Mouse (Mus musculus): ENCODE data around the gene Apol6. TPM values are rescaled to one million over a fixed set of nuclear protein-coding genes. Genes with fewer than 3 reads are reported as not detected.

The Apol6 gene
- polyA plus RNA-seq, 1 experiment from 2014 or later: not detected

DNA sequence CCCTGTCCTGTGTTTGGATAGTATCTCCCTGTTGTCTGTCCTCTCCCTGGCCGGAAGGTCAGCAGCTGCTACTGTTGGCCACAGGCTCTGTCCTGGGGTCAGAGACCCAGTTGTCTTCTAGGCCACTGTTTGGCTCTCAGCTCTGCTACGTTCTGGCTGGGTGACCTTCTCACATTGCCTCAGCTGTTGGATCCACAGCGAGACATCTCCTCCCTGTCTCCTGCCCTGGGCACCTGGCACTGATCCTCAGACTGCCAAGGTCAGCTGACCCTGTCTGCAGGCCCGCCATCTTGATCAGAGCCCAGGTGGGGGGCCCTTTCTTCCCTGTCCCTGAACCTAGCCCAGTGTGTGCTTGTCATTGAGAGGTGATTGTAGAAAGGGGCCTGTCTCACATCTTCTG lies 29.5 kb upstream of the Apol6 start:
- Histone ChIP-seq H3K27me3 (ENCODE audit: control insufficient read depth, insufficient read depth, low read length) (no peaks in the 10 kb centered on the region), H3K9me3 (ENCODE audit: control insufficient read depth, low read length) (no peaks in the 10 kb centered on the region), H3K4me3 (ENCODE audit: low read depth, low read length) (no peak overlapping the region), H3K4me1 (ENCODE audit: control insufficient read depth, insufficient read depth, low read length) (no peaks in the 10 kb centered on the region), H3K9ac (ENCODE audit: low read length) (no peak overlapping the region), H3K27ac (ENCODE audit: low read depth, low read length) (no peak overlapping the region), H3K36me3 (ENCODE audit: control insufficient read depth, insufficient read depth, low read length) (no peaks in the 10 kb centered on the region), H3K4me2 (ENCODE audit: low read depth) (no peak overlapping the region)
- DNase-seq (ENCODE audit: low spot score) (no peak), ATAC-seq (ENCODE audit: insufficient read depth, low FRiP score, low TSS enrichment) (no peak)
- 65% methylated on average over 4 of the region's 4 CpGs for WGBS

DNA sequence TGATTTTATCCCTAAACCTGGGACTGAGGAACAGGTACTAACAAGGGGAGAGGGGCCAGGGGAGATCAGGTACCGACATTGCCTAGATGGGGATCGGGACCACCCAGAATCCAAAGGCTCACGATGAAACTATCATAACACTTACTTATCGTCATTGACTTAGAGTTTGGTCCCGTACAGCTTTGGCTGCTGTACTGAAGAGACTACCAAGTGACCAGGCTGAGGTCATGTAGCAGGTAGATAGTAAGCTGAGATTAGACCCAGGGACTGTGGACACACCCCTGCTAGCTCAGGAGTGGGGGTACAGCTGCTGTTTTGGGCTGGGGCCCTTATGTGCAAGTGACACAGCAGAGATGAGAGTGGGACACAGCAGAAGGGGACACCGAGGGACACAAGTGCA lies 28.0 kb upstream of the Apol6 start:
- Histone ChIP-seq H3K4me2 (ENCODE audit: low read depth) (no peak overlapping the region), H3K9me3 (ENCODE audit: control insufficient read depth, low read length) (no peaks in the 10 kb centered on the region), H3K27ac (ENCODE audit: low read depth, low read length) (no peak overlapping the region), H3K27me3 (ENCODE audit: control insufficient read depth, insufficient read depth, low read length) (no peaks in the 10 kb centered on the region), H3K4me3 (ENCODE audit: low read depth, low read length) (no peak overlapping the region), H3K9ac (ENCODE audit: low read length) (no peak overlapping the region), H3K4me1 (ENCODE audit: control insufficient read depth, insufficient read depth, low read length) (no peaks in the 10 kb centered on the region), H3K36me3 (ENCODE audit: control insufficient read depth, insufficient read depth, low read length) (no peaks in the 10 kb centered on the region)
- ATAC-seq (ENCODE audit: insufficient read depth, low FRiP score, low TSS enrichment) (no peak), DNase-seq (ENCODE audit: low spot score) (no peak)
- WGBS: 93% methylated on average over 6 of the region's 6 CpGs

DNA sequence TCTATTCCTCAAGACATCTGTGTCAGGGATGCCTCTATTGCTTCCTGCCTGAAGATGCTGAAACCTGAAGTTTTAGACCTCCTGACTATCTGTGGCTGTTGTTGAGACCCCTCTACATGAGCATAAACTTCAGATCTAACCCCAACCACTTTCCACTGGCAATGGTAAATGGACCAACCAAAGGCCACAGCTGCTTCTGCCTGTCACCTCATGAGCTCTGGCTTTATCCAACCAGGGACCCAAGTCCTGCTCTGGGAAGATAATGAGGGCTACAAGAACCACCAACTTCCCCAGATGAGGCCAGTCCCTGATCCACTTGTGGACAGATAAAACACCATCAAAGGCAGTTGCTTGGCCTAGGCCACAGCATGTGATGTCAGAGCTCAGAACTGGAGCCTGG lies 26.6 kb upstream of the Apol6 start:
- H3K4me2 ChIP-seq (ENCODE audit: low read depth): no peak overlapping the region
- H3K27ac ChIP-seq (ENCODE audit: low read depth, low read length): no peak overlapping the region
- no peaks in the 10 kb centered on the region for H3K4me1 ChIP-seq (ENCODE audit: control insufficient read depth, insufficient read depth, low read length)
- H3K4me3 ChIP-seq (ENCODE audit: low read depth, low read length): no peak overlapping the region
- H3K9ac ChIP-seq (ENCODE audit: low read length): no peak overlapping the region
- no peaks in the 10 kb centered on the region for H3K27me3 ChIP-seq (ENCODE audit: control insufficient read depth, insufficient read depth, low read length)
- H3K9me3 ChIP-seq (ENCODE audit: control insufficient read depth, low read length): no peaks in the 10 kb centered on the region
- no peak for DNase-seq (ENCODE audit: low spot score)
- ATAC-seq (ENCODE audit: insufficient read depth, low FRiP score, low TSS enrichment): no peak
- no peaks in the 10 kb centered on the region for H3K36me3 ChIP-seq (ENCODE audit: control insufficient read depth, insufficient read depth, low read length)

DNA sequence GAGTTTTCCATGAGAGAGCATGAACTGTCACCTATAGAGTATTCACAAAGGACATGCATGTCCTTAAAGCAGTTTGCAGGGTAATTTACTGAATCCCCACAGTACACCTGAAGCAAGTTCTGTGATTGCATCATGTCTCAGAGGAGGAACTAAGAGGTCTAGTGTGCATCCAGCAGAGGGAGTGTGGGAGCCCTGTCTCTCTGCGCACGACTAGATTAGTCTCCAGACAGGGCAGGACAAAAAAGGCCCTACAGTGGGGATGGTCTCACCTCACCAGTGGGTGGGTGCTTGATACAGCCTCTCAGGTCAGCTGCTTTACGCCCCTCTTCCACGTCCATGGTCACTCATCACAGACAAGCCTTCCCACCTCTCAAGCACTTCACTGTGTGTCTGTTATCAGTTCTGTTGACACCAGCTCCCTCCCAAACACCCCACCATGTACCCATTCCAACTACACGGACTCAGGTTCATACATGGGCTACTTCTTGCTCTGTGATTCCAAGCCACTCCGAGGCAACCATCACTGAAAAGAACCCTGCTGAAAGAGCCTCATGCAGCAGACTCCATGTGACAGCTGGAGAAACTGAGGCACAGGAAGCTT lies 25.7 kb upstream of the Apol6 start:
- Histone ChIP-seq H3K27ac (ENCODE audit: low read depth, low read length) (no peak overlapping the region), H3K9ac (ENCODE audit: low read length) (no peak overlapping the region), H3K4me3 (ENCODE audit: low read depth, low read length) (no peak overlapping the region), H3K4me2 (ENCODE audit: low read depth) (no peak overlapping the region), H3K9me3 (ENCODE audit: control insufficient read depth, low read length) (no peaks in the 10 kb centered on the region), H3K27me3 (ENCODE audit: control insufficient read depth, insufficient read depth, low read length) (no peaks in the 10 kb centered on the region), H3K4me1 (ENCODE audit: control insufficient read depth, insufficient read depth, low read length) (no peaks in the 10 kb centered on the region), H3K36me3 (ENCODE audit: control insufficient read depth, insufficient read depth, low read length) (no peaks in the 10 kb centered on the region)
- 64% methylated on average over 6 of the region's 6 CpGs for WGBS
- ATAC-seq (ENCODE audit: insufficient read depth, low FRiP score, low TSS enrichment): no peak
- no peak for DNase-seq (ENCODE audit: low spot score)

DNA sequence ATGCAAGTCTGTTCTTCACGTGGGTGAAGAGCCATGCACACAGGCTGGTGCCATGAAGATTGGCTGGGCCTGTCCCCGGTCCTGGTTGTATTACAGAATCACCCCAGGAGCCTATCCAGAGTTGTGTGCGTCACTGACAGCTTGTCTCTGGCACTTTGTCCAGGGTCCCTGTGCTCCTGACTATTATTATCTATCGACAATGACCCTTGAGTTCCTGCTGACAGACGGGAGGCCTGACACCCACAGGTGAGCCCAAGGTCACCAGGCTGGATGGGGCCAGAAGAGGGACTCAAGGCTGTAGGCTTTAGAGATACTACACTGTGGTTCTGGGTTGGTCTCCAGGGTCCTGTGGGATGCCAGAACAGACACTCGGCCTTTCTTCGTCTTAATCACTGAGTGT lies 25.0 kb upstream of the Apol6 start:
- Histone ChIP-seq H3K36me3 (ENCODE audit: control insufficient read depth, insufficient read depth, low read length) (no peaks in the 10 kb centered on the region), H3K4me1 (ENCODE audit: control insufficient read depth, insufficient read depth, low read length) (no peaks in the 10 kb centered on the region), H3K9me3 (ENCODE audit: control insufficient read depth, low read length) (no peaks in the 10 kb centered on the region), H3K4me3 (ENCODE audit: low read depth, low read length) (no peak overlapping the region), H3K4me2 (ENCODE audit: low read depth) (no peak overlapping the region), H3K9ac (ENCODE audit: low read length) (no peak overlapping the region), H3K27ac (ENCODE audit: low read depth, low read length) (no peak overlapping the region), H3K27me3 (ENCODE audit: control insufficient read depth, insufficient read depth, low read length) (no peaks in the 10 kb centered on the region)
- no peak for ATAC-seq (ENCODE audit: insufficient read depth, low FRiP score, low TSS enrichment)
- no peak for DNase-seq (ENCODE audit: low spot score)
- 80% methylated on average over 7 of the region's 7 CpGs for WGBS

DNA sequence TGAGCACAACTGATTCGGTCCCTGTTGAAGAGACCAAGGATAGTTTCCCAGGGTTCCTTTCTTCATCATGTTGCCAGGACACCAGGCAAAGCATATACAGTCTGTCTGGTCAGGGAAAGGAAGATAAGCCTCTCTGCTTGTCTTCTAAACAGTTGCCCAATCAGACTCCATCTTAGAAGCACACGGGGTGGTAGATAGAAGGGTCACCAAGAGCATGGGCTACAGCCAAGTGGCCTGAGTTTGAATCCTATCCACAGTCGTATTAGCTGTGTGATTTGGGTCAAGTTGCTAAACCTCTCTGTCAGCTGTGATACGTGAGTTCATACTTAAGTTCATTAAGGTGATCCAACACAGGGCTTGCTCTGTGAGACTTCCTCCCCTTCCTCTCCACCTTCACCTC lies 24.4 kb upstream of the Apol6 start:
- H3K9me3 ChIP-seq (ENCODE audit: control insufficient read depth, low read length): no peaks in the 10 kb centered on the region
- H3K36me3 ChIP-seq (ENCODE audit: control insufficient read depth, insufficient read depth, low read length): no peaks in the 10 kb centered on the region
- DNase-seq (ENCODE audit: low spot score) (no peak), ATAC-seq (ENCODE audit: insufficient read depth, low FRiP score, low TSS enrichment) (no peak)
- no peaks in the 10 kb centered on the region for H3K27me3 ChIP-seq (ENCODE audit: control insufficient read depth, insufficient read depth, low read length)
- H3K4me2 ChIP-seq (ENCODE audit: low read depth): no peak overlapping the region
- no peak overlapping the region for H3K4me3 ChIP-seq (ENCODE audit: low read depth, low read length)
- no peak overlapping the region for H3K9ac ChIP-seq (ENCODE audit: low read length)
- no peak overlapping the region for H3K27ac ChIP-seq (ENCODE audit: low read depth, low read length)
- 89% methylated on average over 4 of the region's 4 CpGs for WGBS
- no peaks in the 10 kb centered on the region for H3K4me1 ChIP-seq (ENCODE audit: control insufficient read depth, insufficient read depth, low read length)

DNA sequence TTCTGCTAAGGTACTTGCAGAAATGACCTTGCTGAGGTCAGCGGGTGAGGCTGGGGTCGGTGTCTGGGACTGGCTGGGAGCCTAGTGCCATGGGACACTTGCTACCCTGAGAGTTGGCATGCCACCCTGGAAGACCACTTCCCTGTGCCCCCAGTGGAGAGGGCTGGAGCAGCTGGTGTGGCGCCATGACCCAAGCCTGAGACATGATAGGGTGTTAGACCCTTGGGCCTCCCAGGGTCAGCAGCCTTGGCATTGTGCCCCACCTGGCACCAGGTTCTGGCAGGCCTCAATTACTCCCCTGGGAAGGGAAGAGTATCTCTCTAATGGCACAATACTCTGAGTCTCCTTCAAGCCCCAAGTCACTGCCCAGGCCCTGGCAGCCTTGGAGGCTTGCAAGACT lies 23.5 kb upstream of the Apol6 start:
- DNase-seq (ENCODE audit: low spot score) (no peak), ATAC-seq (ENCODE audit: insufficient read depth, low FRiP score, low TSS enrichment) (no peak)
- Histone ChIP-seq H3K4me1 (ENCODE audit: control insufficient read depth, insufficient read depth, low read length) (no peaks in the 10 kb centered on the region), H3K36me3 (ENCODE audit: control insufficient read depth, insufficient read depth, low read length) (no peaks in the 10 kb centered on the region), H3K27me3 (ENCODE audit: control insufficient read depth, insufficient read depth, low read length) (no peaks in the 10 kb centered on the region), H3K9ac (ENCODE audit: low read length) (no peak overlapping the region), H3K4me2 (ENCODE audit: low read depth) (no peak overlapping the region), H3K4me3 (ENCODE audit: low read depth, low read length) (no peak overlapping the region), H3K27ac (ENCODE audit: low read depth, low read length) (no peak overlapping the region), H3K9me3 (ENCODE audit: control insufficient read depth, low read length) (no peaks in the 10 kb centered on the region)
- 90% methylated on average over 3 of the region's 3 CpGs for WGBS

DNA sequence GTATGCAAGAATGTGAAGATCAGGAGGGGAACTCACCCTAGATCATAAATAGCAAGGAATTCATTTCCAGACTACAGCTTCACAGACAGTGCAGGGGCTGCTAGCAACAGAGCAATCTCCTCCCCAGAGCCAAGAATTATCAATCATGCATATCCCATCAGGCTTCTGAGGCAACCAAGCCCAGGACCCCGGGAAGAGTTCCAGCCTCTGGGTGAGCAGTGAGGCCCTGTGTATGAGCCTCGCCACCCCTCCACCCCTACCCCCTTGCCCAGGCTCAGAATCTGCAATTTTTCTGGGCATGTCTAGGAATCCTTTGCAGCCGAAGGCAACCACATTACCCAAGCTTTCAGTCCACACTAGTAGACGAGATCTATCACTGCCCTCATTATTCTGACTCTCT lies 22.7 kb upstream of the Apol6 start:
- Histone ChIP-seq H3K9me3 (ENCODE audit: control insufficient read depth, low read length) (no peaks in the 10 kb centered on the region), H3K9ac (ENCODE audit: low read length) (no peak overlapping the region), H3K36me3 (ENCODE audit: control insufficient read depth, insufficient read depth, low read length) (no peaks in the 10 kb centered on the region), H3K4me3 (ENCODE audit: low read depth, low read length) (no peak overlapping the region), H3K4me2 (ENCODE audit: low read depth) (no peak overlapping the region), H3K27me3 (ENCODE audit: control insufficient read depth, insufficient read depth, low read length) (no peaks in the 10 kb centered on the region), H3K27ac (ENCODE audit: low read depth, low read length) (no peak overlapping the region), H3K4me1 (ENCODE audit: control insufficient read depth, insufficient read depth, low read length) (no peaks in the 10 kb centered on the region)
- DNase-seq (ENCODE audit: low spot score) (no peak), ATAC-seq (ENCODE audit: insufficient read depth, low FRiP score, low TSS enrichment) (no peak)
- WGBS: 81% methylated on average over 4 of the region's 4 CpGs

DNA sequence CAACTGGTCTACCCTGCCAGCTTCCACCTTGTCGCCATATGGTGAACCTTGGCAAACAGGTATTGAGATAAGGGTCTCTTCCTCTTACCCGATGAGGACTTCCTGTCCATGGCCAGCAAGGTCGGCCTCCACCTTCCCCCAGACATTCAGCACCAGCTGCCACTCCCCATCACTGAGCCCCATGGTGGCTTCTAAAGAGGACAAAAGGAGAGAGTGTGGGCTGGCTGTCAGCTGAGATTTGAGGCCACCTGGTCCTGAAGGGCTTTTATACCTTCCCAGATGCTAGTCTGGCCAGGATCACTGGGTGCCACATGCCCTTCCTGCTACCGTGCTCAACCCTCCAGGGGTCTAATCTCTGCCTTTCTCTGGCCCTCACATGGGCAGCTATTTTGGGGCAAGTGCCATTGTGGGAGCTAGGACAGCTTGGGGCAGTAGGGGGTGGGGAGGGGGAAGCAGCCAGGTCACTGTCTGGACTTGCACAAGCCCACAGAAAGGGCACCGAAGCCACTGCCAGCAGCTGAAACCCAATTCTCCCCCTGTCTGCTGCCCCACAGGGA lies 22.1 kb upstream of the Apol6 start:
- H3K4me2 ChIP-seq (ENCODE audit: low read depth): no peak overlapping the region
- H3K36me3 ChIP-seq (ENCODE audit: control insufficient read depth, insufficient read depth, low read length): no peaks in the 10 kb centered on the region
- ATAC-seq (ENCODE audit: insufficient read depth, low FRiP score, low TSS enrichment) (no peak), DNase-seq (ENCODE audit: low spot score) (no peak)
- H3K9ac ChIP-seq (ENCODE audit: low read length): no peak overlapping the region
- no peak overlapping the region for H3K4me3 ChIP-seq (ENCODE audit: low read depth, low read length)
- WGBS: 81% methylated on average over 5 of the region's 5 CpGs
- no peaks in the 10 kb centered on the region for H3K4me1 ChIP-seq (ENCODE audit: control insufficient read depth, insufficient read depth, low read length)
- no peak overlapping the region for H3K27ac ChIP-seq (ENCODE audit: low read depth, low read length)
- no peaks in the 10 kb centered on the region for H3K9me3 ChIP-seq (ENCODE audit: control insufficient read depth, low read length)
- H3K27me3 ChIP-seq (ENCODE audit: control insufficient read depth, insufficient read depth, low read length): no peaks in the 10 kb centered on the region

Measured in neural tube, embryonic 11.5 days (tissue).